In the genomic region with DNA sequence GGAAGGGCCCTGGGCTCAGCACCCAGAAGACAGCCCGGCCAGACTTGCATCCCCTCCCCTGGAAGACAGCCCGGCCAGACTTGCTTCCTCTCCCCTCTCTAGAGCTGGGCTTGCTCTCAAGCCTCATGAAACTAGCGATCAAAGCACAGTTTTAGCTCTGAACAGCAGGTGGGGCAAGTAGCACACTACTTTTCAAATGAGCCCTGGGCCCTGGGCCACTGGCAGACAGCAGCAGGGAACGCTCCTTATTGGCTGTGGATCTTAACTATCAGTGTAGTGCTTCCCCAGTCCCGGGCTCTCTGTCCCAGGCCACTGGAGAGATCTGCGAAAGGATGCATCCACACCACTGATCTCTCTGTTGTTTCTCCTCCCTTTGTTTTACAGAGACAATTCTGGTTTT, we compare ENCODE assay signal across 8 mouse cellular contexts. TPM values are rescaled to one million over a fixed set of nuclear protein-coding genes. Genes with fewer than 3 reads are reported as not detected.
DNase-seq lines count a peak whose midpoint lies in the region; ATAC-seq lines count a peak whose summit lies in the region.

No protein-coding gene starts in this region.

- no peak overlapping the region for H3K27ac ChIP-seq in hindbrain, embryonic 12.5 days

- no peaks in the 10 kb centered on the region for H3K4me1 ChIP-seq in hindbrain, embryonic 12.5 days

- H3K9me3 ChIP-seq in hindbrain, embryonic 12.5 days (replicated peaks), result no peaks in the 10 kb centered on the region

- DNase-seq in R1 (ENCODE audit: low read depth, low spot score), result peak; percentile 95
- peak; percentile 63 to 65 for DNase-seq in cerebellum, postnatal 14 days
- DNase-seq in frontal cortex, postnatal 14 days (ENCODE audit: low spot score in 2 of 2), result peak; percentile 61 to 74
- DNase-seq in layer of hippocampus, postnatal 14 days (ENCODE audit: low spot score in 2 of 2), result peak; percentile 73 to 84
- DNase-seq in lung, postnatal 14 days, result peak; percentile 72
- DNase-seq in retina, postnatal 1 day, result peak; percentile 78
- peak; percentile 65 to 70 for DNase-seq in thymus, postnatal 36 days

- WGBS in hindbrain, embryonic 12.5 days, result 9% methylated on average over 6 of the region's 6 CpGs

- H3K4me3 ChIP-seq in hindbrain, embryonic 12.5 days, result no peak overlapping the region

- ATAC-seq in hindbrain, embryonic 12.5 days (ENCODE audit: low FRiP score), result peak; percentile 94

- no peaks in the 10 kb centered on the region for H3K27me3 ChIP-seq in hindbrain, embryonic 12.5 days

- no peak overlapping the region for H3K4me2 ChIP-seq in hindbrain, embryonic 12.5 days (replicated peaks)

- no peaks in the 10 kb centered on the region for H3K36me3 ChIP-seq in hindbrain, embryonic 12.5 days

- H3K9ac ChIP-seq in hindbrain, embryonic 12.5 days, result no peak overlapping the region

RNA-seq across cellular contexts. Expression of gene Aven, which starts 8.4 kb away (rescaled TPM):
- polyA plus RNA-seq in hindbrain, embryonic 12.5 days (2016; fragmentation: Nextera tagmentation; extraction: Ambion mirVana), result 6.5 and 7.9 TPM in 2 replicates
- total RNA-seq in layer of hippocampus, postnatal 14 days (2021), result 1 to 10 TPM; 7.9 to 8.0 TPM

RNA-seq across cellular contexts. Expression of gene Chrm5, which starts 20.6 kb away (rescaled TPM):
- polyA plus RNA-seq in hindbrain, embryonic 12.5 days (2016; fragmentation: Nextera tagmentation; extraction: Ambion mirVana), result 0.13 and 0.23 TPM in 2 replicates
- 10 to 100 TPM; 10.3 to 12.4 TPM for total RNA-seq in layer of hippocampus, postnatal 14 days (2021)

RNA-seq across cellular contexts. Expression of gene Emc7, which starts 46.4 kb away (rescaled TPM):
- 13.4 and 13.8 TPM in 2 replicates for polyA plus RNA-seq in hindbrain, embryonic 12.5 days (2016; fragmentation: Nextera tagmentation; extraction: Ambion mirVana)
- 10 to 100 TPM; 38.8 to 39.6 TPM for total RNA-seq in layer of hippocampus, postnatal 14 days (2021)
